Mouse (Mus musculus): Measurements from ENCODE around the gene Popdc3. TPM values are rescaled to one million over a fixed set of nuclear protein-coding genes. Genes with fewer than 3 reads are reported as not detected.
"Not testable (repeated sequence)": the region's sequence is repeated elsewhere in the genome, so short reads cannot be mapped to it uniquely, and the experiment has no call there.

The Popdc3 gene
- polyA plus RNA-seq (2012; rRNA removed): 0.05 TPM in 1 of 2 replicates, not detected in the other

DNA sequence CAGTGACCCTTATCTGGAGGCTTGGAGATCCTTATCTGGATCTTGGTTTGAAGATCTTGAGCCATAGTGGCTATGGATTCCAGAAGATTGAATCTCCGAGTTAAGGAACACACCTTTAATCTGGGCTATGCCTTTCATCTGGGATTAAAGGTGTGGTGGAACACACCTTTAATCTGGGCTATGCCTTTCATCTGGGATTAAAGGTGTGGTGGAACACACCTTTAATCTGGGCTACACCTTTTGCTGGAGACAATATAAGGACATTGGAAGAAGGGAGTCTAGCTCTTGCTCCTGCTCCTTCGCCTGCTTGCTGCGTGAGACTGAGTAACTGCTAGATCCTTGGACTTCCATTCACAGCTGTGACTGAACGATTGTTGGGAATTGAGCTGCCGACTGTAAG is at the start of gene Popdc3:
Gene Popdc3, plus strand, starts transcription at position 301 of the 400 bp plus-strand sequence.
- not testable (repeated sequence) for H3K4me1 ChIP-seq (ENCODE audit: control insufficient read depth, insufficient read depth, low read length); H3K27me3 ChIP-seq (ENCODE audit: control insufficient read depth, insufficient read depth, low read length); H3K36me3 ChIP-seq (ENCODE audit: control insufficient read depth, insufficient read depth, low read length); H3K4me3 ChIP-seq (ENCODE audit: control insufficient read depth, low read depth, low read length); H3K27ac ChIP-seq (ENCODE audit: control insufficient read depth, insufficient read depth, low read depth, low read length)

DNA sequence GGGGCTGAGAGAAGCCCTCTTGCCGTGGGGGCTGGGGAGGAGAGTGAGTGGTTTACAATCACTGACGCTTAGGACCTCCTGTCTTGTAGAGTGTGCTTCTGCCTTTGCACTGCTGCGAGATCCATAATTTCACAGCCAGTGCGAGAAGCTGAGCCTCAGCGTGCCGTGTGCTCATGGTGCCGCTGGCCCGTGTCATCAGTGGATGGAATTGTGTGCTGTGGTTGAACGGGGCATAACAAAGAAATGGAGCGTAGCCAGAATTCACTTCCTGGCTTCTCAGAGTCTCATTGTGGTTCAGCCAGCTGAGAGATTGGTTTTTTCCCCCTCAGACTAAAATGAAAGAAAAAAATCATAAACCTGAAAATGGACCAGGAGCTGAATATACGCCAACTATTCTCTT is 48.8 kb upstream of the Popdc3 start:
- no peaks in the 10 kb centered on the region for H3K36me3 ChIP-seq (ENCODE audit: control insufficient read depth, insufficient read depth, low read length)
- H3K4me3 ChIP-seq (ENCODE audit: control insufficient read depth, low read depth, low read length): peak overlapping the region; percentile 25
- TF ChIP-seq POLR2A (IDR thresholded peaks at IDR 0.05; ENCODE audit: control insufficient read depth, low read depth, low read length): no peak
- no peaks in the 10 kb centered on the region for H3K27me3 ChIP-seq (ENCODE audit: control insufficient read depth, insufficient read depth, low read length)
- no peaks in the 10 kb centered on the region for H3K4me1 ChIP-seq (ENCODE audit: control insufficient read depth, insufficient read depth, low read length)
- no peak overlapping the region for H3K27ac ChIP-seq (ENCODE audit: control insufficient read depth, insufficient read depth, low read depth, low read length)

DNA sequence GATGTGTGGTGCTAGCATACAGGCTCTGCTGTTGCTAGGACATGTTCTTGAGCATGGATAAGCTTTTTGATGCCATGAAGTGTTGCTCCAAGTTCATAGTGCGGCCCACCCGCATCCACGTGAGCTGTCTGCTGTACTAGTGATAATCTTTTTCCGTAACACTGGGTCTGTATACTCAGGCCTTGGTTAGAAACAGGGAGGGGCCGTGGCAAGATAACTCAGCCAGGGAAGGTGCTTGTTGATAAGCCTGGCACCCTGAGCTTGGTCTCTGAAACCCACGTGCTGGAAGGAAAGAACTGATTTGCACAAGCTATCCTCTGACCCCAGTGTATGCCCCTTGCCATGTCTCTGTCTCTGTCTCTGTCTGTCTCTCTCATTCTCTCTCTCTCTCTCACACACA is 47.9 kb upstream of the Popdc3 start:
- no peak for TF ChIP-seq CTCF (IDR thresholded peaks at IDR 0.05; ENCODE audit: control insufficient read depth, insufficient read depth, insufficient replicate concordance, low read depth, low read length)
- no peak for TF ChIP-seq POLR2A (IDR thresholded peaks at IDR 0.05; ENCODE audit: control insufficient read depth, low read depth, low read length)
- no peaks in the 10 kb centered on the region for H3K27me3 ChIP-seq (ENCODE audit: control insufficient read depth, insufficient read depth, low read length)
- no peaks in the 10 kb centered on the region for H3K4me1 ChIP-seq (ENCODE audit: control insufficient read depth, insufficient read depth, low read length)
- H3K36me3 ChIP-seq (ENCODE audit: control insufficient read depth, insufficient read depth, low read length): no peaks in the 10 kb centered on the region
- no peak overlapping the region for H3K27ac ChIP-seq (ENCODE audit: control insufficient read depth, insufficient read depth, low read depth, low read length)
- H3K4me3 ChIP-seq (ENCODE audit: control insufficient read depth, low read depth, low read length): no peak overlapping the region

DNA sequence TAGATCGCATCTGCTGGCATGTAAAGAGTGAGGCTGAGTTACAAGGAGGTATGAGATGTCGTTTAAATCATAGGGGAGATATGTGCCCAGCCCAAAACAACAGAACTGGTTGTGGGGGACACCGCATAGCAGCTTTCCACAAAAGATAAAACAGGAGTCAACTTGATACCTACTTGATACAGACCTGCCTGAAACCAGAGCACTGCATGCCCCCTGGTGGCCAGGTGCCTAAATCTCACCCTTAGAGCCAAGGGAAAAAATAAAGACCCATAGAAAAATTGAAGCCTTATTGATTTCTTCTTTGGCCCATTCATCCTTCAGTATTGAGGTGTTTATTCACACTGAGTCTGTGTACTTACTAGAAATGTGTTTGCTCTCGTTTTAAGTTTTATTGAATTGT is 45.5 kb upstream of the Popdc3 start:
- TF ChIP-seq POLR2A (IDR thresholded peaks at IDR 0.05; ENCODE audit: control insufficient read depth, low read depth, low read length): no peak
- peak; percentile 22; the same call in 1 of the 2 replicates for TF ChIP-seq CTCF (IDR thresholded peaks at IDR 0.05; ENCODE audit: control insufficient read depth, insufficient read depth, insufficient replicate concordance, low read depth, low read length)
- Histone ChIP-seq H3K27ac (ENCODE audit: control insufficient read depth, insufficient read depth, low read depth, low read length) (no peak overlapping the region), H3K4me3 (ENCODE audit: control insufficient read depth, low read depth, low read length) (no peak overlapping the region), H3K36me3 (ENCODE audit: control insufficient read depth, insufficient read depth, low read length) (no peaks in the 10 kb centered on the region), H3K27me3 (ENCODE audit: control insufficient read depth, insufficient read depth, low read length) (no peaks in the 10 kb centered on the region), H3K4me1 (ENCODE audit: control insufficient read depth, insufficient read depth, low read length) (no peaks in the 10 kb centered on the region)

DNA sequence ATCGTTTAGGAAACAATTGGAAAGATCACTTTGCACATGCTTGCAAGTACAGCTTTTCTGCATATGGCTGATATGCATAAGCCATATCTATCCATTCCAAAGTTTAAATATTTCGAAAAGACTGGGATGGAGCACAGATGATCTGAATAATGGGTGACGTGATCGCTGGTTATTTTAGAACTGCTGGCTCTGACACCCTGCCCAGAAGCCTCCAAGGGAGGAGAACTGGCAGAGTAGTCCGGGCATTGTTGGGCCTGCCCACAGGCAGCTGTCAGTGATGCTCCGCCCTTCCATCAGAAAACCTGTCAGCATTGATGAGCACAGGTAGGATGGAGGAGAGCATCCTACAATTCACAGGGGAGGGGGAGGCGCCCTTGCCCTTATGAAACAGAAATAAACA is 41.1 kb upstream of the Popdc3 start:
- Histone ChIP-seq H3K27ac (ENCODE audit: control insufficient read depth, insufficient read depth, low read depth, low read length) (no peak overlapping the region), H3K4me3 (ENCODE audit: control insufficient read depth, low read depth, low read length) (no peak overlapping the region), H3K4me1 (ENCODE audit: control insufficient read depth, insufficient read depth, low read length) (no peaks in the 10 kb centered on the region), H3K27me3 (ENCODE audit: control insufficient read depth, insufficient read depth, low read length) (no peaks in the 10 kb centered on the region), H3K36me3 (ENCODE audit: control insufficient read depth, insufficient read depth, low read length) (no peaks in the 10 kb centered on the region)
- no peak for TF ChIP-seq CTCF (IDR thresholded peaks at IDR 0.05; ENCODE audit: control insufficient read depth, insufficient read depth, insufficient replicate concordance, low read depth, low read length)
- no peak for TF ChIP-seq POLR2A (IDR thresholded peaks at IDR 0.05; ENCODE audit: control insufficient read depth, low read depth, low read length)

DNA sequence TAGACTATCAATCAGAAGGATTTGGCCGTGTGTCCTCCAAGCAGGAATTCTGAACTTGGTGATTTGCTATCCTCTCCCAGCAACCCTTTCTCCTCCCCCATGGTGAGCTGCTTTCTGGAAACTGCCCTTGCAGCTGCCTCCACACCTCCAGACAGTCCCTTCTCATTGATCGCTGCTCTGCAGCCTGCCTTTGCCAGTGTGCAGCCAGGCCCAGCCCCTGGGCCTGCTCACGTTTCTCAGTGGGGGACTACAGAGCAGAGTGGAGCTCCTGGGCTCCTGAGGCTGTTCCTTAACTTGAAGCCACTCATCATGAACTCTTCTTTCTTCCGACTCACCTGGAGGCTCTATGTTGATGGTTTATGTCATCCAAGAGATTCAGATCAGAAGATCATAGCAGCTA is 38.0 kb upstream of the Popdc3 start:
- Histone ChIP-seq H3K4me1 (ENCODE audit: control insufficient read depth, insufficient read depth, low read length) (no peaks in the 10 kb centered on the region), H3K27me3 (ENCODE audit: control insufficient read depth, insufficient read depth, low read length) (no peaks in the 10 kb centered on the region), H3K36me3 (ENCODE audit: control insufficient read depth, insufficient read depth, low read length) (no peaks in the 10 kb centered on the region), H3K4me3 (ENCODE audit: control insufficient read depth, low read depth, low read length) (no peak overlapping the region), H3K27ac (ENCODE audit: control insufficient read depth, insufficient read depth, low read depth, low read length) (no peak overlapping the region)
- TF ChIP-seq POLR2A (IDR thresholded peaks at IDR 0.05; ENCODE audit: control insufficient read depth, low read depth, low read length) (no peak), CTCF (IDR thresholded peaks at IDR 0.05; ENCODE audit: control insufficient read depth, insufficient read depth, insufficient replicate concordance, low read depth, low read length) (no peak)

DNA sequence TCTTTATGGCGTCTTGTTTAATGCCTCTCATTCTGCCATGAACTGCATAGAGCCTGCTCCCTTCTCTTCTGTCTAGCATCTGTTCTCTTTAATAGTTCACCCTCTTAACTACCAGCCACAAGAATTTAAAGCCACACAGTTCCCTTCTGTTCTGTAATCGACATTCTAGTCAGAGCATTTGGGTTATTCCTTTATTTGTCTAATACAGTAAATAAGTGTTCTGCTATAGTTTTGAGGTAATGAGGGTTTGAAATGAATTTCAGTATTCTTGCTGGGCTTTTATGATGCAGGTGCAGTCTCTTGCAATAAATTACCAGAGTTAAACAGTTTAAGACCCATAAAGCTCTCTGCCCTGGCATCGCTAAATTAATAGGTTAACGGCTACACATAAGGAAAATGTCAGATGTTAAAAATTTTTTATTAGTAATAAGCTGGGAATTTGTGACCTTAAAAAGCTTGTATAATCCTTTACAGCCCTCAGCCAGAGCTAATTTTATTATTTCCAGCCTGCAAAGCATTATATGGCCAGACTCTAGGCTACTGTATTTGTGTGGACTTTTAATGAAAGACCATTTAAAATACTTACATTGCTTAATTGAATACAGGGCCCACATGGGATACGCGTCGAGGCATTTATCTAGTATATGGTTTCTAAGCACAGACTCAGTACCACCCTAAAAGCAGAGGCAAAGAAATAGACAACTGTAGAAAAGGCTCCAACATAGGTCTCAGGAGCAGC is 37.3 kb upstream of the Popdc3 start:
- TF ChIP-seq CTCF (IDR thresholded peaks at IDR 0.05; ENCODE audit: control insufficient read depth, insufficient read depth, insufficient replicate concordance, low read depth, low read length): no peak
- no peak overlapping the region for H3K4me3 ChIP-seq (ENCODE audit: control insufficient read depth, low read depth, low read length)
- no peaks in the 10 kb centered on the region for H3K36me3 ChIP-seq (ENCODE audit: control insufficient read depth, insufficient read depth, low read length)
- no peak overlapping the region for H3K27ac ChIP-seq (ENCODE audit: control insufficient read depth, insufficient read depth, low read depth, low read length)
- no peaks in the 10 kb centered on the region for H3K27me3 ChIP-seq (ENCODE audit: control insufficient read depth, insufficient read depth, low read length)
- H3K4me1 ChIP-seq (ENCODE audit: control insufficient read depth, insufficient read depth, low read length): no peaks in the 10 kb centered on the region

DNA sequence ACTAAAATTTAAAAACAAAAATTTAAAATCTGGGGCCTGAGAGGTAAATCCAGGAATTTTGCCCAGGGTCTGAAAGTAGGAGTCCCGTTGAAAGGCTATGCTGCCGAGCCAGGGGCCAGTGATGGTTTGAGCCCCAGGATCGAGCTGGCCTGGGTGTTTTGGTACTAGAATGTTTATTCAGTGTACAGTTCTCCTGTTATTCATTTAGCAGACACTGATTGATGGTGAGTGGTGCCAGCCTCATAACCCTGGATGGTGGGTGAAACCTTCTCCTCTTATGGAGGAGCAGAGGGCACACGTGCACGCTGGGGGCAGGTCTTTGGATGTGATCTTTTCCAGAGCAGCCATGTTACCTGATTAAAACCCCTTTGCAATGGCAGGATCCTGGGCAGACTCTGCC is 35.5 kb upstream of the Popdc3 start:
- TF ChIP-seq CTCF (IDR thresholded peaks at IDR 0.05; ENCODE audit: control insufficient read depth, insufficient read depth, insufficient replicate concordance, low read depth, low read length) (no peak), POLR2A (IDR thresholded peaks at IDR 0.05; ENCODE audit: control insufficient read depth, low read depth, low read length) (no peak)
- H3K4me3 ChIP-seq (ENCODE audit: control insufficient read depth, low read depth, low read length): no peak overlapping the region
- no peaks in the 10 kb centered on the region for H3K27me3 ChIP-seq (ENCODE audit: control insufficient read depth, insufficient read depth, low read length)
- H3K27ac ChIP-seq (ENCODE audit: control insufficient read depth, insufficient read depth, low read depth, low read length): no peak overlapping the region
- H3K4me1 ChIP-seq (ENCODE audit: control insufficient read depth, insufficient read depth, low read length): no peaks in the 10 kb centered on the region
- no peaks in the 10 kb centered on the region for H3K36me3 ChIP-seq (ENCODE audit: control insufficient read depth, insufficient read depth, low read length)
